Mouse (Mus musculus): ENCODE measurements around the gene Olfr1314.

Gene Olfr1314

DNA sequence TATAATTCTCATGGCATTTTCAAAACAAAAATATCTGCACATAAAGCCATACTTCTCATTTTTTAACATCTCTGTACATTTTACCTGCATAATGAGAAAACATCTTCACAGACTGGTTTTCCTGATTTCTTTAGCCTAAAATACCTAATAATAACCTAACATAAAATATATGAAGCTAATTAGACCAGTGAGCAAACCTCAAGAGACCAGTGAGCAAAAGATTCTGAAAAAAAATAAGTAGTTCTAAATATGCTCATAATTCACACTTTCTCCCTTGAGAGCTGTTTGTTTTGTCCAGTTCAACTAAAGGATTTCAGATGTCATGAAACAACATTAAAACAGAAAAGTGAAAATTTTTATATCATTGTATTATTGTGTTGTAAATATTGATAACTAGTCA lies at the start of gene Olfr1314:
TSS of gene Olfr1314 (minus strand) at position 101 of the 400 bp plus-strand sequence.
- in situ Hi-C loops (cut with MboI, MseI) = no loop called here

DNA sequence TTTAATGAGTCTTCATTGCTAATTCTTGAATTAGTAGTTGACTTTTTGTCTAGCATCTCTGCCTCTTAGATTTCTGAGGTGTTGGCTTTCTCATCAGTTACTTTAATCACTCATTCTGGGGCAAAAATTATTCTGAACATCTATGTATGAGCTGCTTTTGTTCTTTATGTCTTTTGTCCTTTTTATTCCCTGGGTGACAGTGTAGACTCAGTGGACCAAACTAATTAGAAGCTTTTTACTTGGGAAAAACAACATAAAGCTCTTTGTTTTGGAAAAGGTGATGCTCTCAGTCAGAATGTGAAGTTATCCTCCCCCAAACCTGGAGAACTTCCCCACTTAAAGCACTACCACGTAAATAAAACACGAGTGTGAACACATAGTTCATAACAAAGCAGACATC lies 43.4 kb upstream of the Olfr1314 start, which contains the start of gene Olfr1317:
TSS of gene Olfr1317 (plus strand) at position 301 of the 400 bp plus-strand sequence.
- in situ Hi-C loops (cut with MboI, MseI) = no loop called here

DNA sequence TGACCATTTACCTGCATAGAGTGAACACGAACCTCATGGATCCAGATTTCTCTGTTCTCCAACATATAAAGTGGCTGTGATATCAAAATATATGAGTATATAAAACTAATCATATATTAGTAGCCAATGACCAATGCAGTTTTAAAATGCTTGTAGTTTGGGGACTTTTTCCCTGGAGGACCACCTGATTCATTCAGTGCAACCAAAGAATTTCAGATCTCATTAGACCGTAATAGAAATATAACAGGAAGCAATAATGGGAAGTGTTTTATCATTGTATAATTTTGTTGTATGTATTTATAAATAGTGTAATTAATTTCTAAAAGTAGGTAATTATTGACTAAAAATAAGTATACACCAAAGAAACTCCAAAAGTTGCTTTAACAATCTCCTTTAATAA lies 38.3 kb upstream of the Olfr1314 start, which contains the start of gene Olfr1316:
TSS of gene Olfr1316 (minus strand) at position 101 of the 400 bp plus-strand sequence.
- in situ Hi-C loops (cut with MboI, MseI) = no loop called here

DNA sequence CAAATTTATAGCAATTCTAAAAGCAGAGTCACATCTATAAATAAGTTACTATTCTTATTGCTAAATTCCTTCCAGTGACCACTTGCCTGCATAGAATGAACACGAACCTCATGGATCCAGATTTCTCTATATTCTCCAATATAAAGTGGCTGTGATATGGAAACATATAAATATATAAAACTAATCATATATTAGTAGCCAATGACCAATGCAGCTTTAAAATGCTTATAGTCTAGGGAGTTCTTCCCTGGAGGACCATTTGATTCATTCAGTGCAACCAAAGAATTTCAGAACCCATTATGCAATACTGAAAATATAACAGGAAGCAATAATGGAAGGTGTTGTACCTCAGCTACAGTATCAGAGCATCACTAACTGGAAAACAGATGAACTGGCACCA lies 18.8 kb upstream of the Olfr1314 start, which contains the start of gene Olfr1315-ps1:
TSS of gene Olfr1315-ps1 (minus strand) at position 101 of the 400 bp plus-strand sequence.
- in situ Hi-C loops (cut with MboI, MseI) = no loop called here

DNA sequence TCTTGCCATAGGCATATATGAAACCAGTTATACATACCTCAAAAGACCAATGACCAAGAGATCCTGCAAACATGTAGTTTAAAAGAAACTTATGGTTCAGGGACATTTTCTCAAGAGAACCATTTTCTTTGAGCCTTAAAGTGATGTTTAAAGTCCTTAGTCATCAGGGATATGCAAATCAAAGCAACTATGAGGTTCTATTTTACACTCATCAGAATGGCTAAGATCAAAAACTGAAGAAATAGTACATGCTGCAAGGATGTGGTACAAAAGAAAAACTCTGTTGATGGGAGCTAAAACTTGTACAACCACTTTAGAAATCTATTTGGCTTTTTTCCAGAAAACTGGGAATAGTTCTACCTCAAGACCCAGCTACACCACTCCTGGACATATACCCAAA lies 18.8 kb downstream of the Olfr1314 start, which contains the start of gene Olfr1313:
TSS of gene Olfr1313 (minus strand) at position 101 of the 400 bp plus-strand sequence.
- in situ Hi-C loops (cut with MboI, MseI) = no loop called here

DNA sequence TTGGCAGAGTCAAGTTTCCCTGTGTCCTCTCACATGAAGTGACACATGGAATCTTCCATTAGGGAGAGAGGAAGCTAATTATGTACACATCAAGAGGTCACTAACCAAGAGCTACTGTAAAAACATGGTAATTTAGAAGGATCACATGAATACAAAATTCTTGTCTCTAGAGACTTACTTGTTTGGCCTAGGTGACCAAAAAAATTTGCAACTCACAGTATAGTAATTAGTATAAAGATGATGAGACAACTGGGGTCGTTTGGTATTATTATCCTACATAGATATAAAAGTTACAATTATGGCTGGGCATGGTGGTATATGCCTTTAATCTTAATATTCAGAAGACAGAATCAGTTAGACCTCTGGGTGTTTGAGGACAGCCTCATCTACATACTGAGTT lies 46.4 kb downstream of the Olfr1314 start, which contains the start of gene Olfr1312:
TSS of gene Olfr1312 (minus strand) at position 101 of the 400 bp plus-strand sequence.
- in situ Hi-C loops (cut with MboI, MseI) = no loop called here
